Mouse (Mus musculus) spleen, adult 2 months (tissue): ENCODE data around the gene Cntn4.

Experiments
- CTCF ChIP-seq: fragments of 200-500 bp; IDR thresholded peaks from 2 replicates; pipeline ENCODE4 v1.5.1; 2011; ENCODE audit warnings: mild to moderate bottlenecking, inconsistent platforms; ENCODE audit not compliant: insufficient read depth, insufficient read length, insufficient replicate concordance; ENCODE audit errors: extremely low read depth
- POLR2A ChIP-seq: fragments of 200-500 bp; IDR thresholded peaks from 2 replicates; pipeline ENCODE4 v1.6.1; 2011; ENCODE audit warnings: low read depth, low read length, inconsistent platforms

- TF ChIP-seq CTCF (no peak), POLR2A (no peak)
Observed at GRCm38 (mm10) chr6:106431466-106431865, 754.0 kb downstream of the Cntn4 start.
